Mouse (Mus musculus) embryonic fibroblast, embryonic 13.5 days (primary cell): ENCODE measurements around the gene Rab4b.

Source experiments
- CTCF ChIP-seq: IDR thresholded peaks from 2 replicates; pipeline ENCODE4 v1.5.1; 2011; ENCODE audit warnings: mild to moderate bottlenecking, control low read depth, low read length, moderate library complexity, borderline replicate concordance; ENCODE audit not compliant: insufficient read depth
- POLR2A ChIP-seq: IDR thresholded peaks from 2 replicates; pipeline ENCODE4 v1.6.1; 2011; ENCODE audit warnings: low read depth, mild to moderate bottlenecking, control low read depth, low read length, moderate library complexity

DNA sequence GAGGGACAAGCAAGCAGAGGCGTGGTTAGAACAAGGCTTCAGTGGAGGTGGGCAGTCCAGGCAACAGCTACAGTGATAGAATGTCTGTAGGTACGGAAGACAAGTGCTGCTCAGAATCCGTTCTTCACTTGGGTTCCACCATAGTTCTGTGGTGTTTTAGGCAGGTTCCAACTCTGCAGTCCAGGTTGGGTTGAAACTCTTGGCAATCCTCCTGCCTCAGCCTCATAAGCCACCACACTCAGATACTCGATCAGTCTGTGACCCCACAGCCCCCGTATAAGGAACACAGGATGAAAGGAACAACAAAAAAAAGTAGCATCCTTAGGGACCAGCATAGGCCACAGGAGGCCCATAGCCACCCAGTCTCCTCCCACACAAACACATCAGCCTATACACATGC, 13.7 kb upstream of the Rab4b start:
- TF ChIP-seq CTCF (no peak), POLR2A (no peak)
